Mouse (Mus musculus): Measurements from ENCODE around the gene Sema3d.

Sema3d gene

GRCm38 (mm10) chr5:12499037-12499436, 115.9 kb downstream of the Sema3d start:
- DNase-seq (ENCODE audit: low spot score), result no peak

GRCm38 (mm10) chr5:12499791-12500504, 116.8 kb downstream of the Sema3d start:
- no peak for DNase-seq (ENCODE audit: low spot score)

- DNase-seq (ENCODE audit: low spot score), result no peak
Measured at GRCm38 (mm10) chr5:12512471-12512870, 129.3 kb downstream of the Sema3d start.

GRCm38 (mm10) chr5:12515283-12515682, 132.1 kb downstream of the Sema3d start:
- no peak for DNase-seq (ENCODE audit: low spot score)

- DNase-seq (ENCODE audit: low spot score), result no peak
Measured at GRCm38 (mm10) chr5:12525235-12525767, 142.1 kb downstream of the Sema3d start.

GRCm38 (mm10) chr5:12528596-12528995, 145.4 kb downstream of the Sema3d start:
- DNase-seq (ENCODE audit: low spot score), result no peak

GRCm38 (mm10) chr5:12529771-12530170, 146.6 kb downstream of the Sema3d start:
- no peak for DNase-seq (ENCODE audit: low spot score)

- no peak for DNase-seq (ENCODE audit: low spot score)
Measured at GRCm38 (mm10) chr5:12541268-12541667, 158.1 kb downstream of the Sema3d start.

- DNase-seq (ENCODE audit: low spot score), result no peak
Measured at GRCm38 (mm10) chr5:12549046-12549669, 166.0 kb downstream of the Sema3d start.

- no peak for DNase-seq (ENCODE audit: low spot score)
Measured at GRCm38 (mm10) chr5:12555401-12555800, 172.2 kb downstream of the Sema3d start.

- no peak for DNase-seq (ENCODE audit: low spot score)
Measured at GRCm38 (mm10) chr5:12557889-12558288, 174.7 kb downstream of the Sema3d start.

- no peak for DNase-seq (ENCODE audit: low spot score)
Measured at GRCm38 (mm10) chr5:12561740-12562139, 178.6 kb downstream of the Sema3d start.

- DNase-seq (ENCODE audit: low spot score), result peak; percentile 36
Measured at GRCm38 (mm10) chr5:12562204-12562603, 179.0 kb downstream of the Sema3d start.

GRCm38 (mm10) chr5:12563132-12563531, 179.9 kb downstream of the Sema3d start:
- DNase-seq (ENCODE audit: low spot score), result no peak

- DNase-seq (ENCODE audit: low spot score), result no peak
Measured at GRCm38 (mm10) chr5:12564602-12565220, 181.5 kb downstream of the Sema3d start.

GRCm38 (mm10) chr5:12566568-12566967, 183.4 kb downstream of the Sema3d start:
- no peak for DNase-seq (ENCODE audit: low spot score)

- DNase-seq (ENCODE audit: low spot score), result no peak
Measured at GRCm38 (mm10) chr5:12574551-12574950, 191.4 kb downstream of the Sema3d start.

- no peak for DNase-seq (ENCODE audit: low spot score)
Measured at GRCm38 (mm10) chr5:12575262-12575661, 192.1 kb downstream of the Sema3d start.

- no peak for DNase-seq (ENCODE audit: low spot score)
Measured at GRCm38 (mm10) chr5:12579752-12580151, 196.6 kb downstream of the Sema3d start.

- no peak for DNase-seq (ENCODE audit: low spot score)
Measured at GRCm38 (mm10) chr5:12582540-12582939, 199.4 kb downstream of the Sema3d start.

GRCm38 (mm10) chr5:12583293-12583834, 200.2 kb downstream of the Sema3d start:
- DNase-seq (ENCODE audit: low spot score), result no peak

- DNase-seq (ENCODE audit: low spot score), result no peak
Measured at GRCm38 (mm10) chr5:12584886-12585285, 201.7 kb downstream of the Sema3d start.
